Mouse (Mus musculus) embryonic facial prominence, embryonic 15.5 days (tissue): ENCODE measurements around the gene Wtap. TPM values are rescaled to one million over a fixed set of nuclear protein-coding genes. Genes with fewer than 3 reads are reported as not detected.
"Not testable (repeated sequence)": the region's sequence is repeated elsewhere in the genome, so short reads cannot be mapped to it uniquely, and the experiment has no call there.

Experiments
- ATAC-seq: fragments of 200-750 bp; cut with Nextera tagmentation; 2 replicates; pipeline ENCODE4 v1.8.0; 2017; ENCODE audit warnings: low read depth, moderate TSS enrichment; ENCODE audit not compliant: insufficient number of reproducible peaks, low FRiP score, low TSS enrichment
- H3K27ac ChIP-seq: fragments of 300-500 bp; sonication (generic); replicated peaks from 2 replicates; pipeline ENCODE4 v1.5.1; 2015; ENCODE audit warnings: mild to moderate bottlenecking, inconsistent platforms
- H3K27me3 ChIP-seq: fragments of 300-500 bp; sonication (generic); 2 replicates; pipeline ENCODE4 v1.6.1; 2015; ENCODE audit warnings: inconsistent platforms
- H3K36me3 ChIP-seq: fragments of 300-500 bp; sonication (generic); 2 replicates; pipeline ENCODE4 v1.6.1; 2015; ENCODE audit warnings: mild to moderate bottlenecking, inconsistent platforms
- H3K4me1 ChIP-seq: fragments of 300-500 bp; sonication (generic); 2 replicates; pipeline ENCODE4 v1.6.1; 2015; ENCODE audit warnings: inconsistent platforms
- H3K4me2 ChIP-seq: fragments of 300-500 bp; sonication (generic); replicated peaks from 2 replicates; pipeline ENCODE4 v1.6.1; 2015; ENCODE audit warnings: mild to moderate bottlenecking, inconsistent platforms
- H3K4me3 ChIP-seq: fragments of 300-500 bp; sonication (generic); replicated peaks from 2 replicates; pipeline ENCODE4 v1.5.1; 2015; ENCODE audit warnings: mild to moderate bottlenecking, inconsistent platforms
- H3K9ac ChIP-seq: fragments of 300-500 bp; sonication (generic); 2 replicates; pipeline ENCODE4 v1.6.1; 2015; ENCODE audit warnings: inconsistent platforms
- H3K9me3 ChIP-seq: fragments of 300-500 bp; sonication (generic); replicated peaks from 2 replicates; pipeline ENCODE4 v1.6.1; 2016; ENCODE audit warnings: inconsistent platforms
- WGBS: fragments of 180-500 bp; shearing (Covaris S2); methylation state at CpG from one replicate; pipeline ENCODE4 v1.1.7; 2015; 5-methylcytosine and 5-hydroxymethylcytosine counted together
- polyA plus RNA-seq: library from polyadenylated mRNA; unstranded; fragments of >200 nt; fragmentation: Nextera tagmentation; extraction: Ambion mirVana; gene quantifications from 2 replicates; pipeline ENCODE4 v1.2.1, GENCODE M21; 2015

Wtap gene
- polyA plus RNA-seq, 1 experiment from 2014 or later = 120 TPM

DNA sequence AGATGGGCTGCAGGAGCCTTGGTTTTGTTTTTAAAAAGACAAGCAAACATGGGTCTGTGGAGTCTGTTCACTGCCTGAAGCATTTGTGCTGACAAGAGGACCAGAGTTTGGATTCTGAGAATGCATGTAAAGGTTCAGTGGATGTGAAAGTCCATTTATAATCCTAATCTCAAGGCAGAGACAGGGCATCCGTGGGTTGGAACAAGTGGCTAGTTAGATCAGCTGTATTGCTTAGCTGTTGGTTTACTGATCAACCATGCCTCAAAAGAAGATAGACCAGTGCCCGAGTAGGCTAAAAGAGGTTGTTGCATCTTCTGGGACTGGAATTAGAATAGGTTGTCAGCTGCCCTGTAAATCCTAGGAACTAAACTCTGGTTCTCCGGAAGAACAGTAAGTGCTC is 30.5 kb downstream of the Wtap start:
- WGBS = 80% methylated on average over 3 of the region's 3 CpGs
- Histone ChIP-seq H3K36me3 (peaks cover 22% of the 10 kb centered on the region), H3K9ac (no peak overlapping the region), H3K4me2 (no peak overlapping the region), H3K4me3 (no peak overlapping the region), H3K9me3 (no peaks in the 10 kb centered on the region), H3K27me3 (no peaks in the 10 kb centered on the region), H3K27ac (0 out of 2 replicates have a peak overlapping the region, but pooled peaks have one; percentile 39), H3K4me1 (peaks cover 9% of the 10 kb centered on the region; the same call in 1 of the 2 replicates)
- ATAC-seq = no peak

- peak; percentile 98 for ATAC-seq
These were observed 33.6 kb downstream of the Wtap start, which contains the start of gene Acat2 for GRCm38 (mm10) chr17:12960331-12960873. Gene Acat2, minus strand, starts transcription at chr17:12960747.

DNA sequence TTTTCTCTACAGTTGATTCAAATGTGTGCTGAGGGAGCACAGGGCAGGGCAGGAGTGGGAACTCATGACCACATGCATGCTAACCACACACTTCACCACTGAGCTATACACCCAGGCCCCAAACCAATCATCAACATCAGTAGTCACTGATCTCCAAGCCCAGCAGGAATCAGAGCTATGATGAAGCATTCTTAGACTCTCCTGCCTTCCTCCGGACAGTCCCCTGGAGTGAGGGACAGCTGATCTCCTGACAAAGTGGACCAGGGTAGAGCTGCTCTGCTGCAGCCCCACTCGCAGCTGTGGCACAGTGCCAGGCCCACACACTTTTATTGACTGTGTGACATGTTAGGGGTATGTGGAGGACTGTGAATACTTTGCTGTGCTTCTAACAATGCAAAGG is 34.6 kb downstream of the Wtap start:
- H3K27ac ChIP-seq, H3K4me3 ChIP-seq, H3K9me3 ChIP-seq, ATAC-seq, H3K4me1 ChIP-seq, H3K9ac ChIP-seq, H3K27me3 ChIP-seq, H3K4me2 ChIP-seq: not testable (repeated sequence)
- H3K36me3 ChIP-seq = peaks cover 21% of the 10 kb centered on the region; the same call in 1 of the 2 replicates
- 48% methylated on average over 2 of the region's 2 CpGs for WGBS

More at GRCm38 (mm10) chr17:12960331-12960873, 33.6 kb downstream of the Wtap start, which contains the start of gene Acat2:
- Histone ChIP-seq H3K27me3 (no peaks in the 10 kb centered on the region), H3K36me3 (peaks cover 21% of the 10 kb centered on the region; the same call in 1 of the 2 replicates), H3K27ac (peak within 1 kb of the TSS; percentile 89), H3K9me3 (no peaks in the 10 kb centered on the region), H3K4me1 (peaks cover 9% of the 10 kb centered on the region; the same call in 1 of the 2 replicates), H3K4me3 (peak within 1 kb of the TSS; percentile 81), H3K4me2 (peak within 1 kb of the TSS; percentile 79), H3K9ac (peak within 1 kb of the TSS; percentile 47)
- WGBS = under 1% methylated on average over 42 of the region's 42 CpGs

GRCm38 (mm10) chr17:12956664-12957063 is 37.3 kb downstream of the Wtap start:
- Histone ChIP-seq H3K4me3 (no peak overlapping the region), H3K27me3 (no peaks in the 10 kb centered on the region), H3K9me3 (no peaks in the 10 kb centered on the region), H3K27ac (no peak overlapping the region), H3K4me1 (peaks cover 6% of the 10 kb centered on the region; the same call in 1 of the 2 replicates), H3K9ac (no peak overlapping the region), H3K4me2 (no peak overlapping the region), H3K36me3 (peaks cover 31% of the 10 kb centered on the region)
- no peak for ATAC-seq
- WGBS = 95% methylated on average over 8 of the region's 8 CpGs

DNA sequence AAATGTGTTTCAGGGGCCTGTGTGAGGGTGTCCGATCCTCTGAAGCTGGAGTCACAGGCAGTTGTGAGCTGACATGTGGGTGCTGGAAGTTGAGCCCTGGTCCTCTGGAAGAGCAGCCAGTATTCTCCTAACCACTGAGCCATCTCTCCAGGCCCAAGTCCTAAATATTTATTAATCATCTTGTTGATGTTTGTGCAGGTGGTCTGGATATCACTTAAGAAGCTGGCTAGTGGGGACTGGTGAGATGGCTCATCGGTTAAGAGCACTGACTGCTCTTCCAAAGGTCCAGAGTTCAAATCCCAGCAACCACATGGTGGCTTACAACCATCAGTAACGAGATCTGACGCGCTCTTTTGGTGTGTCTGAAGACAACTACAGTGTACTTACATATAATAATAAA is 44.3 kb downstream of the Wtap start:
- 92% methylated on average over 5 of the region's 5 CpGs for WGBS
- no peak overlapping the region for H3K4me3 ChIP-seq

DNA sequence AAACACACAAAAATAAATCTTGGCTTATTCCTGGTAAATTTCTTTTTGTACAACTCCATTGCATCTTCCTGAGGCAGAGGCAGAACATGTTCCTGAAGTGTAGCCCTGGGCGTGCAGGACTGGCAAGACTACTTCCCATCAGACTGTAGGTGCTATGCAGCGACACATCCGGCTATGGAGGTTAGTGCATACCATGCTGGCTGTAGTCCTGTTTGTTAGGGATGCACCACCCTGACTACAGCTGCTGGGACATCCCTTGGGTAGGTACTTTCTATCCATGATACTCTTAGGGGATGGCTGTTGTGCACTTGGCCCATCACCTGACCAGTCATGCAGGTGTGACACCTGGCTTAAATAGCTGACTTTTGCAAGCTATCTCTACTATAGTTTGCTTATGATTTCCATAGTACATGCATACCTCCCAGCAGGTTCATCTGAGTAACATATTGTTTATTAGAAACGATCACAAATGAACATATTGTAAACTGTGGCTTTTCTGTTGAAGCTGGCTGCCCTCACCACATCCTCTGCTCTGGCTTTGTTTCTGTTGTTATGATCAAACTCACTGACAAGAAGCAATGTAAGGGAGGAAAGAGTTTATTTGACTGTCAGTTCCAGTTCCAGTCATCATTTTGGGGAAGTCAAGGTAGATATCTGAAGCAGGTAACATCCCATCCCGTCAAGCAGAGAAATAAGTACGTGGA is 51.4 kb downstream of the Wtap start:
- no peak overlapping the region for H3K4me2 ChIP-seq
- H3K9me3 ChIP-seq = no peaks in the 10 kb centered on the region
- peaks cover 11% of the 10 kb centered on the region for H3K4me1 ChIP-seq
- ATAC-seq = no peak
- no peaks in the 10 kb centered on the region for H3K27me3 ChIP-seq
- no peak overlapping the region for H3K27ac ChIP-seq
- 91% methylated on average over 6 of the region's 6 CpGs for WGBS
- no peak overlapping the region for H3K9ac ChIP-seq
- H3K4me3 ChIP-seq = no peak overlapping the region
- peaks cover 37% of the 10 kb centered on the region for H3K36me3 ChIP-seq

More for the DNA sequence above, 44.3 kb downstream of the Wtap start:
- Histone ChIP-seq H3K4me2 (no peak overlapping the region), H3K9me3 (no peaks in the 10 kb centered on the region), H3K36me3 (peaks cover 56% of the 10 kb centered on the region), H3K4me1 (no peaks in the 10 kb centered on the region), H3K27me3 (no peaks in the 10 kb centered on the region), H3K27ac (no peak overlapping the region), H3K9ac (no peak overlapping the region)
- no peak for ATAC-seq

GRCm38 (mm10) chr17:12941543-12942260 is 52.3 kb downstream of the Wtap start:
- Histone ChIP-seq H3K27ac (no peak overlapping the region), H3K4me2 (no peak overlapping the region), H3K4me1 (peaks cover 11% of the 10 kb centered on the region), H3K9me3 (no peaks in the 10 kb centered on the region), H3K9ac (no peak overlapping the region), H3K4me3 (no peak overlapping the region), H3K27me3 (no peaks in the 10 kb centered on the region), H3K36me3 (peaks cover 33% of the 10 kb centered on the region)
- ATAC-seq = no peak
- WGBS = 68% methylated on average over 8 of the region's 8 CpGs

DNA sequence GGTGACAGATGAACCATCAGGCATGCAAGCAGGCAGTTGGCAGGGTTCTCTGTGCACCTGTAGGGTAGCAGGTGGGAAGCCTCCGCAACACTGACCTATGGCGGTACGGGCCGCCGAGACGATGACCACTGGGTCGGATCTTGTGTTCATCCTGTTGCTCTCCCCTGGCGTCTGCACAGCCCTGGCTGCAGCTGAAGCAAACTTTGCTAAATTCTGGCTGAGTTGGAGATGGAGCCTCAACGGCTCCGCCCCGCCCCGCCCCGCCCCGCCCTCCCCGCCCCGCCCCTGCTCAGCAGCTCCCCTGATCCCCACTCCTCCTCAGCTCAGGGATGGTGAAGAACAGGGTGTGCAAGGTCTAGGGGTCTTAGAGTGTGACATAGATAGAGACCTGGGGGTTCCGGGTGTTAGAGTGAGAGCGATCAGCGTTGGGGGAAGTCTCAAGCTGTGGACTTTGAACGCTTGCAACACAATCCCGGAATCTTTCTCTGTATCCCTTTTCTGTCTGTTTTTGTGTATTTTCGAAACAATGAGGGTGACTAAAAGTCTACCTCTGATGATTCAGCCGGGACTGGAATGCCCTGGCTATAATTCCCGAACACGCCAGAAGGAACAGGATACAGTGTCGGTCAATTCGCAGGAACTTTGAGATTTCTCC is 53.7 kb downstream of the Wtap start, which contains the start of gene Acat3:
Acat3 (minus strand) TSS at position 450 of the 655 bp plus-strand sequence.
- no peak within 1 kb of the TSS for H3K9ac ChIP-seq

GRCm38 (mm10) chr17:12939377-12940148 is 54.4 kb downstream of the Wtap start:
- Histone ChIP-seq H3K36me3 (peaks cover 17% of the 10 kb centered on the region), H3K4me1 (peaks cover 11% of the 10 kb centered on the region), H3K4me2 (peak overlapping the region; percentile 59), H3K4me3 (peak overlapping the region; percentile 35)
- H3K27me3 ChIP-seq, H3K27ac ChIP-seq, H3K9me3 ChIP-seq, H3K9ac ChIP-seq: not testable (repeated sequence)
- WGBS = 45% methylated on average over 2 of the region's 12 CpGs
- 0 out of 2 replicates have a peak, but pooled peaks have one; percentile 35 for ATAC-seq

More for the DNA sequence above, 53.7 kb downstream of the Wtap start, which contains the start of gene Acat3:
- peak; percentile 81; the same call in 1 of the 2 replicates for ATAC-seq
- Histone ChIP-seq H3K36me3 (peaks cover 23% of the 10 kb centered on the region), H3K27me3 (no peaks in the 10 kb centered on the region), H3K9me3 (no peaks in the 10 kb centered on the region), H3K4me3 (peak within 1 kb of the TSS; percentile 35), H3K4me1 (peaks cover 11% of the 10 kb centered on the region), H3K27ac (no peak within 1 kb of the TSS), H3K4me2 (peak within 1 kb of the TSS; percentile 59)
- WGBS = 9% methylated on average over 27 of the region's 27 CpGs

- H3K9me3 ChIP-seq = no peaks in the 10 kb centered on the region
- 44% methylated on average over 2 of the region's 2 CpGs for WGBS
These were observed 55.9 kb downstream of the Wtap start for GRCm38 (mm10) chr17:12938077-12938476.

More at GRCm38 (mm10) chr17:12938077-12938476, 55.9 kb downstream of the Wtap start:
- H3K4me3 ChIP-seq = no peak overlapping the region
- no peak overlapping the region for H3K9ac ChIP-seq
- H3K4me2 ChIP-seq = no peak overlapping the region
- peaks cover 6% of the 10 kb centered on the region for H3K36me3 ChIP-seq
- H3K27ac ChIP-seq = no peak overlapping the region
- H3K4me1 ChIP-seq = peaks cover 11% of the 10 kb centered on the region
- no peak for ATAC-seq
- no peaks in the 10 kb centered on the region for H3K27me3 ChIP-seq
